Comparison of ENCODE assay signal across 15 mouse cellular contexts in the genomic region with DNA sequence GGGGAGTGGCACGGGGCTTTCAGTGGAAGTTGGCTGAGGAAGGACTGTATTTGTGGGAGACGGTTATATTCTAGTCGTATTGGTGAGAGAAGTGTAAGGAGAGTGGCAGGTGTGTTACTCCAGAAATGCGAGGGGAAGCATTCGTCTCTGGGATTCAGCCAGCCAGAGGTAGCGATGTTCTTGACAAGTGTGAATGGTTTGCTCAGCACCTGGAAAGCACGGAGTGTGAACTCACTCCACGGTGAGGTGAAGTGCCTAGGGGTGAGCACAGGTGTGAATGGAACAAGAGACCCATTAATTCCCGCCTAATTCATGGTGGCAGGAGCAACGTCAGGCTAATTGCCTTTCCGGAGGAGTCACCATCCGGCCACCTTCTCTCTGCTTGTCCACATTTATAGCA.
"Had no signal": no experiment of that assay in that cellular context is flagged by ENCODE, and none has a peak within 500 bp of the region (broad histone marks: within the 10 kb centered on the region; RNA-seq: fewer than 3 reads in every experiment).

No protein-coding gene starts in this region.

- H3K9me3 ChIP-seq: midbrain, embryonic 13.5 days; neural tube, embryonic 12.5 days; stomach, embryonic 15.5 days had no signal

- DNase-seq: lung, adult 18-20 months; lung, embryonic 14.5 days; lung, postnatal 10 days; lung, postnatal 4 days; right cerebral cortex, postnatal 14 days; thymus, adult 2 months; thymus, postnatal 25 days; thymus, postnatal 4 days had no signal

- H3K4me3 ChIP-seq: megakaryocyte, embryonic 14.5 days; midbrain, embryonic 13.5 days; midbrain, embryonic 15.5 days; neural tube, embryonic 12.5 days; stomach, embryonic 15.5 days had no signal

- ATAC-seq: midbrain, embryonic 13.5 days; midbrain, embryonic 15.5 days had no signal

- H3K4me2 ChIP-seq: lung, embryonic 14.5 days; midbrain, embryonic 11.5 days; midbrain, embryonic 13.5 days; midbrain, embryonic 15.5 days; neural tube, embryonic 12.5 days; stomach, embryonic 15.5 days had no signal

- H3K27me3 ChIP-seq: megakaryocyte, embryonic 14.5 days; midbrain, embryonic 13.5 days; midbrain, embryonic 15.5 days; neural tube, embryonic 12.5 days; stomach, embryonic 15.5 days had no signal

- H3K36me3 ChIP-seq: midbrain, embryonic 13.5 days; midbrain, embryonic 15.5 days; neural tube, embryonic 12.5 days; stomach, embryonic 15.5 days had no signal

- H3K27ac ChIP-seq: midbrain, embryonic 13.5 days; midbrain, embryonic 15.5 days; neural tube, embryonic 12.5 days; stomach, embryonic 15.5 days; stomach, postnatal 0 days had no signal

- H3K9ac ChIP-seq: lung, embryonic 14.5 days; midbrain, embryonic 13.5 days; midbrain, embryonic 15.5 days; neural tube, embryonic 12.5 days; stomach, embryonic 15.5 days had no signal

- H3K4me1 ChIP-seq: megakaryocyte, embryonic 14.5 days; midbrain, embryonic 13.5 days; midbrain, embryonic 15.5 days; neural tube, embryonic 12.5 days; stomach, embryonic 15.5 days had no signal
